Mouse (Mus musculus) C2C12 (cell line): ENCODE measurements around the gene Sec24c. TPM values are rescaled to one million over a fixed set of nuclear protein-coding genes. Genes with fewer than 3 reads are reported as not detected.

Experiments used
- H3K27me3 ChIP-seq: one replicate; pipeline ENCODE4 v1.6.1; 2011; ENCODE audit not compliant: control insufficient read depth, insufficient read depth, insufficient read length
- H3K36me3 ChIP-seq: one replicate; pipeline ENCODE4 v1.6.1; 2011; ENCODE audit not compliant: control insufficient read depth, insufficient read depth
- H3K4me3 ChIP-seq: one replicate; pipeline ENCODE4 v1.5.1; 2011; ENCODE audit warnings: mild to moderate bottlenecking, control low read depth; ENCODE audit not compliant: poor library complexity, insufficient read depth, severe bottlenecking
- H3K79me2 ChIP-seq: one replicate; pipeline ENCODE4 v1.6.1; 2011; ENCODE audit not compliant: control insufficient read depth, insufficient read depth
- H3K79me3 ChIP-seq: one replicate; pipeline ENCODE4 v1.6.1; 2011; ENCODE audit warnings: low read depth, control low read depth
- H3ac ChIP-seq: one replicate; pipeline ENCODE3; 2011; ENCODE audit warnings: low read depth; ENCODE audit not compliant: control insufficient read depth, insufficient read length
- CEBPB ChIP-seq: IDR thresholded peaks from one replicate; pipeline ENCODE4 v1.6.1; 2011; ENCODE audit warnings: low read depth, mild to moderate bottlenecking, control low read depth, moderate library complexity
- CTCF ChIP-seq: IDR thresholded peaks from one replicate; pipeline ENCODE4 v1.5.1; 2011; ENCODE audit not compliant: control insufficient read depth, insufficient read depth, insufficient read length
- FOSL1 ChIP-seq: IDR thresholded peaks from one replicate; pipeline ENCODE4 v1.8.0; 2011; ENCODE audit warnings: mild to moderate bottlenecking, low read length; ENCODE audit not compliant: poor library complexity, insufficient read depth, severe bottlenecking
- MAX ChIP-seq: IDR thresholded peaks from one replicate; pipeline ENCODE4 v1.6.1; 2011; ENCODE audit warnings: mild to moderate bottlenecking, control low read depth
- MYOD1 ChIP-seq: IDR thresholded peaks from one replicate; pipeline ENCODE4 v1.6.1; 2011; ENCODE audit warnings: low read depth; ENCODE audit not compliant: control insufficient read depth, insufficient read length
- MYOG ChIP-seq: IDR thresholded peaks from one replicate; pipeline ENCODE4 v1.6.1; 2011; ENCODE audit not compliant: control insufficient read depth, insufficient read length; ENCODE audit errors: extremely low read depth
- USF1 ChIP-seq: IDR thresholded peaks from one replicate; pipeline ENCODE4 v1.6.1; 2011; ENCODE audit warnings: low read depth, mild to moderate bottlenecking, control low read depth, moderate library complexity
- microRNA-seq: library from miRNA; unstranded; fragments of <30 nt; microRNA quantifications from one replicate; pipeline ENCODE4, GENCODE M21; 2019; ENCODE audit warnings: borderline microRNAs expressed
- polyA plus RNA-seq: library from polyadenylated mRNA; unstranded; fragments of >200 nt; fragmentation: generic; extraction: Trizol; gene quantifications from one replicate; pipeline ENCODE4 v1.2.1, GENCODE M21; 2012; ENCODE audit warnings: missing spikeins

The Sec24c gene
- polyA plus RNA-seq, 1 experiment = 63.4 TPM

DNA sequence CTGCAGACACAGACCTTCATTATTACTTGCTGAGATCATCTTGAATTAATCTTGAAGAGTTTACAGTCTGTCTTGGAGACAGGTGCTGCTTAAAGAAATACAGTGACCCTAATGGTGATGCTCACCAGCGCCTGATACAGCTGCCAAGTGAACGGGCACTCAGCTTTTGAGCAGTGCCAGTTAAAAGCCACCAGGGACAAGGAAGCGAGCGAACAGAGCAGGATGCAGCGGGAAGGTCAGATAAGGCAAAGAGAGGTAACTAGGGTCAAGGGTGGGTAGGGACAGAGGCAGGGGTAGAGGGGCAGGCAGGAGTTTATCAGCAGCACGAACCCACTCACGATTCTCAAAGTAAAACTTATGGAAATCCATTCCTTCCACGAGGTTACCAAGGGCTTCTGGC, 64.4 kb downstream of the Sec24c start:
- H3ac ChIP-seq = no peak overlapping the region
- TF ChIP-seq CTCF = no peak
- TF ChIP-seq FOSL1 = no peak
- no peak for TF ChIP-seq CEBPB
- TF ChIP-seq MYOD1 = no peak
- TF ChIP-seq MAX = no peak
- TF ChIP-seq MYOG = no peak
- no peak for TF ChIP-seq USF1
- peaks cover 72% of the 10 kb centered on the region for H3K36me3 ChIP-seq
- H3K27me3 ChIP-seq = no peaks in the 10 kb centered on the region
- peaks cover 6% of the 10 kb centered on the region for H3K79me2 ChIP-seq
- no peaks in the 10 kb centered on the region for H3K79me3 ChIP-seq
- no peak overlapping the region for H3K4me3 ChIP-seq

DNA sequence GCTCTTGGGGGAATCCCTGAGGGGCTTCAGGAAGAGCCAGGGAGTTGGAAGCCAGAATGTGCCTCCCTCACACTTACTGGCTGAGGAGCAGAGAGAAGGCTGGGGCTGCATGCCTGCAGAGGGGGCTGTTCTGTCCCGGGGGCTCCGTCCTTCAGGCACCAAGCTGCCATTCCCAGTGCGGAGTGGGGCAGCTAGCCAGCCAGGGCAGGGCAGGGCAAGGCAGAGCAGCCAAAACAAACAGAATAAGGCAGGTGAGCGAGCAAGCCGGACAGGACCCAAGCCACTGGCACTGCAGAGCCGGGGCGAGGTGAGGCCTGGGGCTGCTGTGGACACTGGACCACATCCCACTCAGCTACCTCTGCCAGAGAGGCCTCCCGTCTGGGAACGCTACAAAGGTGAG, 67.2 kb downstream of the Sec24c start:
- H3K79me3 ChIP-seq = no peaks in the 10 kb centered on the region
- no peaks in the 10 kb centered on the region for H3K27me3 ChIP-seq
- H3ac ChIP-seq = no peak overlapping the region
- no peak overlapping the region for H3K4me3 ChIP-seq
- H3K79me2 ChIP-seq = no peaks in the 10 kb centered on the region
- peaks cover 81% of the 10 kb centered on the region for H3K36me3 ChIP-seq
- TF ChIP-seq CTCF (no peak), MYOD1 (no peak), USF1 (no peak), CEBPB (no peak)

DNA sequence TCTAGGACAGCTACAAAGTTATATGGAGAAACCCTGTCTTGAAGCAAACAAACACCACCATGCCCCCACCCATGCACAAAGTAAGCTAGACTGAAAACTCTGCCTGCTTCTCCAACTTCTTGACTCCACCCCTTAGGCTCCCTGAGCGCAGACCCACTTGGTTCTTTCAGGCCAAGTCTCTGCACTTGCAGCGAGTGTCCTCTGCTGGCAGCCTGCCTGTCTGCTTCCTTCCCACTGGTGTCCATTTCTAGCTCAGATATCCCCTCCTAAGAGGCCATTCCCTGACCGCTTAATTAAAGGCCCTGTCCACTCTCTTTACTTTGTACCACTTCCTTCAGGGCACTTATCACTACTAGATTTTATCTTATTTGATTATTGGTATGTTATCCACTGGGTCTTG, 69.5 kb downstream of the Sec24c start:
- TF ChIP-seq MYOD1 = no peak
- no peak for TF ChIP-seq CEBPB
- Histone ChIP-seq H3K79me3 (no peaks in the 10 kb centered on the region), H3K27me3 (no peaks in the 10 kb centered on the region), H3ac (no peak overlapping the region), H3K79me2 (no peaks in the 10 kb centered on the region), H3K4me3 (no peak overlapping the region), H3K36me3 (peaks cover 73% of the 10 kb centered on the region)

Small RNA genes lying within 50 kb of the gene (microRNA-seq; reads per million reads assigned to microRNA genes)
- gene Mir6946 = 1.8 reads per million, percentile 38 among the genes with 10 or more reads in this experiment

Other genes with a start within 250 kb of the Sec24c start
- gene Cfap70, start 222.1 kb upstream of the Sec24c start, polyA plus RNA-seq = 0.01 TPM
- 47.9 TPM for gene Anxa7, start 194.2 kb upstream of the Sec24c start, polyA plus RNA-seq
- gene Mss51, start 177.4 kb upstream of the Sec24c start, polyA plus RNA-seq = 0.28 TPM
- 29.9 TPM for gene Ppp3cb, start 127.7 kb upstream of the Sec24c start, polyA plus RNA-seq
- 3.3 TPM for gene Usp54, start 33.2 kb upstream of the Sec24c start, polyA plus RNA-seq
- gene Myoz1, start 17.8 kb upstream of the Sec24c start, polyA plus RNA-seq = 0.50 TPM
- 42.3 TPM for gene Synpo2l, start 6.0 kb upstream of the Sec24c start, polyA plus RNA-seq
- 6.3 TPM for gene Fut11, start 20.7 kb downstream of the Sec24c start, polyA plus RNA-seq
- gene Chchd1, start 28.7 kb downstream of the Sec24c start, polyA plus RNA-seq = 177 TPM
- 74.0 TPM for gene Zswim8, start 33.2 kb downstream of the Sec24c start, polyA plus RNA-seq
- gene Ndst2, start 60.3 kb downstream of the Sec24c start, polyA plus RNA-seq = 13.5 TPM
- 74.2 TPM for gene Camk2g, start 119.8 kb downstream of the Sec24c start, polyA plus RNA-seq
- gene Plau, start 162.4 kb downstream of the Sec24c start, polyA plus RNA-seq = 106 TPM